Mouse (Mus musculus): ENCODE results near the gene Atp6v0c. TPM values are rescaled to one million over a fixed set of nuclear protein-coding genes. Genes with fewer than 3 reads are reported as not detected.
A peak's percentile ranks its signal among the peaks of the same experiment; 100 is the strongest.

Atp6v0c gene
- polyA plus RNA-seq, 1 experiment from 2014 or later = 488 TPM

GRCm38 (mm10) chr17:24193769-24194168, 24.3 kb upstream of the Atp6v0c start:
- H3K4me2 ChIP-seq = no peak overlapping the region
- H3K4me1 ChIP-seq = no peaks in the 10 kb centered on the region
- 74% methylated on average over 5 of the region's 5 CpGs for WGBS
- H3K36me3 ChIP-seq = no peaks in the 10 kb centered on the region
- no peak overlapping the region for H3K27ac ChIP-seq
- no peaks in the 10 kb centered on the region for H3K27me3 ChIP-seq
- H3K4me3 ChIP-seq = no peak overlapping the region
- no peaks in the 10 kb centered on the region for H3K9me3 ChIP-seq
- ATAC-seq (ENCODE audit: insufficient number of reproducible peaks, low FRiP score, low TSS enrichment, low read depth) = no peak
- no peak overlapping the region for H3K9ac ChIP-seq

- no peaks in the 10 kb centered on the region for H3K9me3 ChIP-seq
- H3K4me3 ChIP-seq = no peak overlapping the region
- no peaks in the 10 kb centered on the region for H3K27me3 ChIP-seq
- no peak overlapping the region for H3K4me2 ChIP-seq
- no peak overlapping the region for H3K9ac ChIP-seq
- no peak for ATAC-seq (ENCODE audit: insufficient number of reproducible peaks, low FRiP score, low TSS enrichment, low read depth)
- H3K27ac ChIP-seq = no peak overlapping the region
- H3K4me1 ChIP-seq = no peaks in the 10 kb centered on the region
- H3K36me3 ChIP-seq = no peaks in the 10 kb centered on the region
- WGBS = 76% methylated on average over 8 of the region's 8 CpGs
Observed at GRCm38 (mm10) chr17:24193268-24193667, 23.8 kb upstream of the Atp6v0c start.

GRCm38 (mm10) chr17:24192848-24193247, 23.3 kb upstream of the Atp6v0c start:
- H3K4me3 ChIP-seq = no peak overlapping the region
- H3K4me1 ChIP-seq = no peaks in the 10 kb centered on the region
- H3K36me3 ChIP-seq = no peaks in the 10 kb centered on the region; the same call in 1 of the 2 replicates
- H3K27me3 ChIP-seq = no peaks in the 10 kb centered on the region
- no peaks in the 10 kb centered on the region for H3K9me3 ChIP-seq
- H3K27ac ChIP-seq = no peak overlapping the region
- 64% methylated on average over 8 of the region's 8 CpGs for WGBS
- H3K4me2 ChIP-seq = no peak overlapping the region
- no peak overlapping the region for H3K9ac ChIP-seq
- ATAC-seq (ENCODE audit: insufficient number of reproducible peaks, low FRiP score, low TSS enrichment, low read depth) = no peak

GRCm38 (mm10) chr17:24191481-24191880, 22.0 kb upstream of the Atp6v0c start:
- Histone ChIP-seq H3K9me3 (no peaks in the 10 kb centered on the region), H3K36me3 (no peaks in the 10 kb centered on the region; the same call in 1 of the 2 replicates), H3K4me3 (no peak overlapping the region), H3K9ac (no peak overlapping the region), H3K27me3 (no peaks in the 10 kb centered on the region), H3K27ac (no peak overlapping the region), H3K4me1 (no peaks in the 10 kb centered on the region), H3K4me2 (no peak overlapping the region)
- 68% methylated on average over 4 of the region's 4 CpGs for WGBS
- no peak for ATAC-seq (ENCODE audit: insufficient number of reproducible peaks, low FRiP score, low TSS enrichment, low read depth)

- Histone ChIP-seq H3K4me1 (no peaks in the 10 kb centered on the region), H3K9ac (no peak overlapping the region), H3K4me3 (no peak overlapping the region), H3K4me2 (no peak overlapping the region), H3K27ac (no peak overlapping the region), H3K36me3 (no peaks in the 10 kb centered on the region; the same call in none of the 2 replicates), H3K9me3 (no peaks in the 10 kb centered on the region), H3K27me3 (no peaks in the 10 kb centered on the region)
- 93% methylated on average over 2 of the region's 2 CpGs for WGBS
- ATAC-seq (ENCODE audit: insufficient number of reproducible peaks, low FRiP score, low TSS enrichment, low read depth) = no peak
Observed at GRCm38 (mm10) chr17:24190934-24191333, 21.4 kb upstream of the Atp6v0c start.

GRCm38 (mm10) chr17:24174259-24174658, 4.8 kb upstream of the Atp6v0c start:
- no peak overlapping the region for H3K4me2 ChIP-seq
- H3K27me3 ChIP-seq = no peaks in the 10 kb centered on the region
- H3K9me3 ChIP-seq = no peaks in the 10 kb centered on the region
- 69% methylated on average over 3 of the region's 3 CpGs for whole genome bisulfite sequencing
- H3K27ac ChIP-seq = no peak overlapping the region
- no peak overlapping the region for H3K9ac ChIP-seq
- H3K4me1 ChIP-seq = peaks cover 8% of the 10 kb centered on the region; the same call in 1 of the 2 replicates
- H3K4me3 ChIP-seq = no peak overlapping the region
- H3K36me3 ChIP-seq = peaks cover 4% of the 10 kb centered on the region; the same call in 1 of the 2 replicates
- no peak for ATAC-seq (ENCODE audit: insufficient number of reproducible peaks, low FRiP score, low TSS enrichment, low read depth)

- Histone ChIP-seq H3K4me3 (no peak overlapping the region), H3K9me3 (no peaks in the 10 kb centered on the region), H3K27ac (no peak overlapping the region), H3K9ac (no peak overlapping the region), H3K36me3 (no peaks in the 10 kb centered on the region), H3K27me3 (no peaks in the 10 kb centered on the region), H3K4me1 (peaks cover 10% of the 10 kb centered on the region; the same call in 1 of the 2 replicates), H3K4me2 (no peak overlapping the region)
- ATAC-seq (ENCODE audit: insufficient number of reproducible peaks, low FRiP score, low TSS enrichment, low read depth) = no peak
- WGBS = 4% methylated on average over 3 of the region's 3 CpGs
Observed at GRCm38 (mm10) chr17:24173423-24173822, 3.9 kb upstream of the Atp6v0c start.

- Histone ChIP-seq H3K4me3 (no peak overlapping the region), H3K9me3 (no peaks in the 10 kb centered on the region), H3K9ac (no peak overlapping the region), H3K27me3 (no peaks in the 10 kb centered on the region), H3K27ac (no peak overlapping the region), H3K4me2 (no peak overlapping the region), H3K4me1 (peaks cover 20% of the 10 kb centered on the region), H3K36me3 (peaks cover 11% of the 10 kb centered on the region)
- 80% methylated on average over 4 of the region's 4 CpGs for WGBS
- no peak for ATAC-seq (ENCODE audit: insufficient number of reproducible peaks, low FRiP score, low TSS enrichment, low read depth)
Observed at GRCm38 (mm10) chr17:24171738-24172137, 2.2 kb upstream of the Atp6v0c start.

GRCm38 (mm10) chr17:24170729-24171128, 1.2 kb upstream of the Atp6v0c start:
- Histone ChIP-seq H3K4me2 (no peak overlapping the region), H3K27ac (no peak overlapping the region), H3K36me3 (peaks cover 15% of the 10 kb centered on the region), H3K9me3 (no peaks in the 10 kb centered on the region), H3K4me1 (peaks cover 20% of the 10 kb centered on the region), H3K4me3 (no peak overlapping the region), H3K9ac (no peak overlapping the region), H3K27me3 (no peaks in the 10 kb centered on the region)
- ATAC-seq (ENCODE audit: insufficient number of reproducible peaks, low FRiP score, low TSS enrichment, low read depth) = no peak
- 80% methylated on average over 5 of the region's 5 CpGs for WGBS

GRCm38 (mm10) chr17:24170125-24170524, 623 bp upstream of the Atp6v0c start:
- H3K9me3 ChIP-seq = no peaks in the 10 kb centered on the region
- peaks cover 26% of the 10 kb centered on the region for H3K4me1 ChIP-seq
- 60% methylated on average over 3 of the region's 3 CpGs for WGBS

GRCm38 (mm10) chr17:24168590-24169277, 768 bp downstream of the Atp6v0c start:
- H3K4me3 ChIP-seq = peak overlapping the region; percentile 83
- WGBS = 1% methylated on average over 40 of the region's 41 CpGs
- peak overlapping the region; percentile 85 for H3K4me2 ChIP-seq
- H3K9me3 ChIP-seq = no peaks in the 10 kb centered on the region
- peak overlapping the region; percentile 90 for H3K9ac ChIP-seq
- peaks cover 31% of the 10 kb centered on the region for H3K4me1 ChIP-seq
- H3K36me3 ChIP-seq = peaks cover 26% of the 10 kb centered on the region
- H3K27ac ChIP-seq = peak overlapping the region; percentile 99
- peak; percentile 52 for ATAC-seq (ENCODE audit: insufficient number of reproducible peaks, low FRiP score, low TSS enrichment, low read depth)
- no peaks in the 10 kb centered on the region for H3K27me3 ChIP-seq

More at GRCm38 (mm10) chr17:24170125-24170524, 623 bp upstream of the Atp6v0c start:
- peak overlapping the region; percentile 83 for H3K4me3 ChIP-seq
- H3K4me2 ChIP-seq = peak overlapping the region; percentile 85
- H3K9ac ChIP-seq = peak overlapping the region; percentile 90
- H3K36me3 ChIP-seq = peaks cover 20% of the 10 kb centered on the region
- H3K27me3 ChIP-seq = no peaks in the 10 kb centered on the region
- no peak for ATAC-seq (ENCODE audit: insufficient number of reproducible peaks, low FRiP score, low TSS enrichment, low read depth)
- peak overlapping the region; percentile 99 for H3K27ac ChIP-seq

GRCm38 (mm10) chr17:24167891-24168505, 1.5 kb downstream of the Atp6v0c start:
- Histone ChIP-seq H3K4me3 (peak overlapping the region; percentile 83), H3K36me3 (peaks cover 26% of the 10 kb centered on the region), H3K9me3 (no peaks in the 10 kb centered on the region), H3K4me2 (peak overlapping the region; percentile 85), H3K9ac (peak overlapping the region; percentile 90), H3K4me1 (peaks cover 33% of the 10 kb centered on the region), H3K27me3 (no peaks in the 10 kb centered on the region), H3K27ac (peak overlapping the region; percentile 99)
- 46% methylated on average over 7 of the region's 7 CpGs for WGBS
- no peak for ATAC-seq (ENCODE audit: insufficient number of reproducible peaks, low FRiP score, low TSS enrichment, low read depth)

Measured in limb, embryonic 15.5 days (tissue).